Mouse (Mus musculus) stomach, postnatal 0 days (tissue): ENCODE results near the gene Cdk2. TPM values are rescaled to one million over a fixed set of nuclear protein-coding genes. Genes with fewer than 3 reads are reported as not detected.
A peak's percentile ranks its signal among the peaks of the same experiment; 100 is the strongest.

Experiments used
- ATAC-seq: fragments of 200-750 bp; cut with Nextera tagmentation; 2 replicates; pipeline ENCODE4 v1.8.0; 2017; ENCODE audit not compliant: low FRiP score, low TSS enrichment
- DNase-seq: peaks from one replicate; pipeline ENCODE4 v3.0.0-alpha.2; 2016; ENCODE audit warnings: low spot score
- H3K27ac ChIP-seq: fragments of 300-500 bp; sonication (generic); replicated peaks from 2 replicates; pipeline ENCODE4 v1.5.1; 2014; ENCODE audit warnings: mild to moderate bottlenecking, control low read depth
- H3K27me3 ChIP-seq: fragments of 300-500 bp; sonication (generic); 2 replicates; pipeline ENCODE4 v1.6.1; 2014; ENCODE audit warnings: low read length; ENCODE audit not compliant: control insufficient read depth, insufficient read depth
- H3K36me3 ChIP-seq: fragments of 300-500 bp; sonication (generic); 2 replicates; pipeline ENCODE4 v1.6.1; 2014; ENCODE audit warnings: low read length, mixed read lengths; ENCODE audit not compliant: control insufficient read depth, insufficient read depth
- H3K4me1 ChIP-seq: fragments of 300-500 bp; sonication (generic); replicated peaks from 2 replicates; pipeline ENCODE4 v1.6.1; 2014; ENCODE audit warnings: antibody characterized with exemption; ENCODE audit not compliant: control insufficient read depth, insufficient read depth
- H3K4me2 ChIP-seq: fragments of 300-500 bp; sonication (generic); replicated peaks from 2 replicates; pipeline ENCODE4 v1.6.1; 2014; ENCODE audit warnings: low read depth, mild to moderate bottlenecking, control low read depth, moderate library complexity
- H3K4me3 ChIP-seq: fragments of 300-500 bp; sonication (generic); 2 replicates; pipeline ENCODE4 v1.5.1; 2014; ENCODE audit warnings: low read depth, low read length, control low read depth
- H3K9ac ChIP-seq: fragments of 300-500 bp; sonication (generic); 2 replicates; pipeline ENCODE4 v1.6.1; 2014; ENCODE audit warnings: mild to moderate bottlenecking, low read length, control low read depth, mixed read lengths
- H3K9me3 ChIP-seq: fragments of 300-500 bp; sonication (generic); 2 replicates; pipeline ENCODE4 v1.6.1; 2016; ENCODE audit warnings: low read length; ENCODE audit not compliant: control insufficient read depth
- CTCF ChIP-seq: IDR thresholded peaks from 2 replicates; pipeline ENCODE4 v1.5.1; 2016; ENCODE audit warnings: antibody characterized with exemption, low read depth, mild to moderate bottlenecking, moderate library complexity
- EP300 ChIP-seq: optimal IDR thresholded peaks from 2 replicates; pipeline ENCODE3; 2016; ENCODE audit warnings: antibody characterized with exemption
- WGBS: fragments of 180-500 bp; shearing (Covaris S2); extraction: QIAGEN DNeasy Blood & Tissue Kit; methylation state at CpG from one replicate; pipeline ENCODE4 v1.1.7; 2014; 5-methylcytosine and 5-hydroxymethylcytosine counted together
- polyA plus RNA-seq: library from polyadenylated mRNA; unstranded; fragments of >200 nt; fragmentation: Nextera tagmentation; extraction: Ambion mirVana; gene quantifications from 2 replicates; pipeline ENCODE4 v1.2.1, GENCODE M21; 2015

Gene Cdk2
- 33.1 and 33.4 TPM in 2 replicates for polyA plus RNA-seq

GRCm38 (mm10) chr10:128704491-128705316 is at the start of gene Cdk2:
Gene Cdk2 (minus strand): TSS chr10:128705031.
- Histone ChIP-seq H3K27me3 (no peaks in the 10 kb centered on the region), H3K36me3 (peaks cover 12% of the 10 kb centered on the region; the same call in 1 of the 2 replicates), H3K9ac (peak within 1 kb of the TSS; percentile 77), H3K9me3 (no peaks in the 10 kb centered on the region), H3K4me1 (no peaks in the 10 kb centered on the region), H3K27ac (peak within 1 kb of the TSS; percentile 92), H3K4me2 (peak within 1 kb of the TSS; percentile 84), H3K4me3 (peak within 1 kb of the TSS; percentile 78)
- under 1% methylated on average over 58 of the region's 62 CpGs for WGBS
- DNase-seq (peak; percentile 97), ATAC-seq (peak; percentile 95)
- TF ChIP-seq EP300 (no peak), CTCF (no peak)

DNA sequence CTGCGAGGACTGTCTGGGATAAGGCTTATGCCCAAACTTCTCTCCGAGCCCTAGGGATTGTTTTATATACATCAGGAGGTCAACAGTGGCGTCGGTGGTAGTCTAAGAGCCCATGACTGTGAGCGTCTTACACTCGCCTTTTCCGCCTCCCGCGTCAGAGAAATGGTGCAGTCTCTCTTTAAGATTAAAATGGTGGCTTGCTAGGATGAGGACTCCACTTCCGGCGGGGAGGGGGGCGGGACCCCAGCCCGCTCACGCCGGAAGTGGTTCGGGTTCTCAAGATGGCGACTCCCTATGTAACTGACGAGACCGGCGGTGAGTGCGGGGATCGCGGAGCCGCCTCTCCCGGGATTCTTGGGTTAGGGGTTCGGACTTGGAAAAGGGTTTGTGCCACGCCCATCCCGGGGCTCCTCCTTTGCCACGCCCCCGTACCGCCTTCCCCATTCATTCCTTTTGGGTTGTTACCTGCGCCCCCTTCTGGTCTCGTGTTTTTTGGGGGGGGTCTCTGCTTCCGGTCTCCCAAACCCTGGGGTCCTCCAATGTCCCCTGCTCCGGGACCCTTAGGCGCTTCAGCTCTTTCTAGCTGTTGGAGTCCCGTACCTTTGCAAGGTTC is 43.5 kb upstream of the Cdk2 start:
- Histone ChIP-seq H3K4me2 (peak overlapping the region; percentile 88), H3K27me3 (no peaks in the 10 kb centered on the region), H3K4me3 (peak overlapping the region; percentile 93), H3K36me3 (peaks cover 2% of the 10 kb centered on the region; the same call in 1 of the 2 replicates), H3K9ac (peak overlapping the region; percentile 82), H3K9me3 (no peaks in the 10 kb centered on the region), H3K4me1 (no peaks in the 10 kb centered on the region; the same call in 1 of the 2 replicates), H3K27ac (peak overlapping the region; percentile 99)
- ATAC-seq (peak; percentile 82), DNase-seq (peak; percentile 91)
- WGBS, result 0% methylated on average over 36 of the region's 37 CpGs
- peak; percentile 80 for TF ChIP-seq EP300
- TF ChIP-seq CTCF, result peak; percentile 62

DNA sequence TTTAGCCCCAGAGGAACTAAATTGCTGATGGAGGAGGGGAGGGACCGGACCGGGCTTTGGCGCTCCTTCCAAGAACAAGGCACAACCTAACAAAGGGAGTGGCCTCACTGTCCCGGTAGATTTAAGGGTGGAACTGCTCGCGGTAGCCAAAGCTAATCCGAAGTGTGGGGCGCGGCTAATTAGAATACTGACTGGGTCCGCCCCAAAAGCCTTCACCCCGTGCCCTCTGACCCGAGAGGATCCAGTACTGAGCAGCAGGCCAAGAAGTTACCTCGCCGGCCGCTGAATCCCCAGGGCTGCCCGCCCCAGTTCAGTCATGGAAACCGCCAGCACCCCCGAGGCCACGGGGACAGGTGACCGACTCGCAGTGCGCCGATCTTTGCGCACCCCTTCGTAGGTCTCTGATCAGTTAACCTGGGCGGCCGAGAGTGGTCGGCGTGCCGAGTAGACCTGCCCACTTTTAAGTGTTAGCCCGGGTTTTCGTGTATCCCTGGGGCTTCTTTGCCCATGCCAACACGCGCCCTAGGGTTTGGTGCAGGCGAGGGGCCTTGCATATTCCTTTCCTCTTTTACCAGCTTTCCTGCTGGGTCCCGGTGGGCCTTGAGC is 42.9 kb upstream of the Cdk2 start, which contains the start of gene Pym1:
Pym1 (plus strand) TSS at position 244 of the 606 bp plus-strand sequence.
- peak within 1 kb of the TSS; percentile 93 for H3K4me3 ChIP-seq
- peak within 1 kb of the TSS; percentile 88 for H3K4me2 ChIP-seq
- H3K4me1 ChIP-seq, result no peaks in the 10 kb centered on the region; the same call in 1 of the 2 replicates
- peak within 1 kb of the TSS; percentile 82 for H3K9ac ChIP-seq
- H3K9me3 ChIP-seq, result no peaks in the 10 kb centered on the region
- peak; percentile 89 for DNase-seq
- TF ChIP-seq EP300 (no peak), CTCF (no peak)
- no peaks in the 10 kb centered on the region for H3K27me3 ChIP-seq
- H3K27ac ChIP-seq, result peak within 1 kb of the TSS; percentile 99
- WGBS, result under 1% methylated on average over 36 of the region's 36 CpGs
- peak; percentile 88 for ATAC-seq
- H3K36me3 ChIP-seq, result no peaks in the 10 kb centered on the region

- Histone ChIP-seq H3K9me3 (no peaks in the 10 kb centered on the region), H3K4me3 (peak overlapping the region; percentile 93), H3K9ac (peak overlapping the region; percentile 82; the same call in 1 of the 2 replicates), H3K36me3 (no peaks in the 10 kb centered on the region), H3K27me3 (no peaks in the 10 kb centered on the region), H3K27ac (peak overlapping the region; percentile 99), H3K4me1 (no peaks in the 10 kb centered on the region; the same call in 1 of the 2 replicates), H3K4me2 (peak overlapping the region; percentile 88)
- TF ChIP-seq EP300 (no peak), CTCF (no peak)
- 22% methylated on average over 9 of the region's 9 CpGs for WGBS
- no peak for ATAC-seq
- DNase-seq, result no peak
Observed at GRCm38 (mm10) chr10:128746972-128747645, 42.3 kb upstream of the Cdk2 start.

GRCm38 (mm10) chr10:128745946-128746613 is 41.2 kb upstream of the Cdk2 start:
- Histone ChIP-seq H3K9me3 (no peaks in the 10 kb centered on the region), H3K9ac (no peak overlapping the region), H3K4me2 (no peak overlapping the region), H3K4me1 (no peaks in the 10 kb centered on the region; the same call in 1 of the 2 replicates), H3K4me3 (no peak overlapping the region), H3K36me3 (no peaks in the 10 kb centered on the region), H3K27ac (peak overlapping the region; percentile 45; the same call in 1 of the 2 replicates), H3K27me3 (no peaks in the 10 kb centered on the region)
- ATAC-seq, result no peak
- 87% methylated on average over 10 of the region's 10 CpGs for WGBS
- TF ChIP-seq CTCF, result no peak
- DNase-seq, result no peak
